8 mouse cellular contexts compared by ENCODE assay signal in genomic region chr10:76835497-76836357, GRCm38 (mm10).
DNase-seq lines count a peak whose midpoint lies in the region; ATAC-seq lines count a peak whose summit lies in the region.

No protein-coding gene starts in this region.

- no peaks in the 10 kb centered on the region for H3K4me1 ChIP-seq in limb, embryonic 10.5 days

- 62% methylated on average over 14 of the region's 14 CpGs for WGBS in limb, embryonic 10.5 days

- DNase-seq in 3134 (ENCODE audit: extremely low read depth, insufficient read length, low spot score) = peak; percentile 34
- peak; percentile 91 for DNase-seq in adrenal gland, postnatal 10 days
- DNase-seq in embryo, embryonic 9.5 days (ENCODE audit: extremely low spot score) = peak; percentile 79
- DNase-seq in heart, adult 11 months = peak; percentile 91
- DNase-seq in kidney, adult 18-20 months = peak; percentile 91
- peak; percentile 89 for DNase-seq in limb, embryonic 10.5 days (ENCODE audit: low spot score)
- peak; percentile 27 to 62 for DNase-seq in spleen, postnatal 14 days (ENCODE audit: low spot score in 2 of 2)

- no peaks in the 10 kb centered on the region for H3K9me3 ChIP-seq in limb, embryonic 10.5 days (replicated peaks)

- H3K27me3 ChIP-seq in limb, embryonic 10.5 days (ENCODE audit: low read depth, poor library complexity, severe bottlenecking) = no peaks in the 10 kb centered on the region

- H3K4me3 ChIP-seq in limb, embryonic 10.5 days = no peak overlapping the region

- no peaks in the 10 kb centered on the region for H3K36me3 ChIP-seq in limb, embryonic 10.5 days

- no peak overlapping the region for H3K27ac ChIP-seq in limb, embryonic 10.5 days

- peak; percentile 71 for ATAC-seq in monocyte, adult 5-6 weeks (replicated peaks; ENCODE audit: insufficient number of reproducible peaks, low FRiP score, low TSS enrichment, poor library complexity, severe bottlenecking)

Comparison
In these comparisons a context has a peak if more than half of its experiments do, and no peak if none do; other contexts are left out.
1. DNase-seq: peak in every context shown above with its lines; median percentile 91 in adrenal gland, postnatal 10 days; 91 in heart, adult 11 months; 91 in kidney, adult 18-20 months; 89 in limb, embryonic 10.5 days; 79 in embryo, embryonic 9.5 days; 44 in spleen, postnatal 14 days; 34 in 3134.